Mouse (Mus musculus): ENCODE results near the gene Cyp2b10. TPM values are rescaled to one million over a fixed set of nuclear protein-coding genes. Genes with fewer than 3 reads are reported as not detected.
"Not testable (repeated sequence)": the region's sequence is repeated elsewhere in the genome, so short reads cannot be mapped to it uniquely, and the experiment has no call there.

The Cyp2b10 gene
- total RNA-seq, 4 experiments from 2014 or later: 1.5 to 17.1 (median 2.3) TPM

DNA sequence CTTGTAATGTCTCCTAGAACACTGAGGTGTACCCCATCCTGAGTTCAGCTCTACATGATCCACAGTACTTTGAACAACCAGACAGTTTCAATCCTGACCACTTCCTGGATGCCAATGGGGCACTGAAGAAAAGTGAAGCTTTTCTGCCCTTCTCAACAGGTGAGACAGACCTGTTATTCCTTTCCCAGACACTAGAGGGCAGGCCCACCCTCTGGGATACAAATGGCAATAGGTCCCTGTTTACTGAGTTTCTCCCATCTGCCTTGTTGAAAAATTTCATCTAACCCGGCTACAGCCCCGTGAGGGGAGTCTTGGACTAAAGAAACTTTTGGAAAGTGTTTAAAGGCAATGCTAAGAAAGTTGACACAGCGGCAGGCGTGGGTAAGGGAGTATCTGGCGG is 19.9 kb downstream of the Cyp2b10 start:
- DNase-seq: not testable (repeated sequence)

DNA sequence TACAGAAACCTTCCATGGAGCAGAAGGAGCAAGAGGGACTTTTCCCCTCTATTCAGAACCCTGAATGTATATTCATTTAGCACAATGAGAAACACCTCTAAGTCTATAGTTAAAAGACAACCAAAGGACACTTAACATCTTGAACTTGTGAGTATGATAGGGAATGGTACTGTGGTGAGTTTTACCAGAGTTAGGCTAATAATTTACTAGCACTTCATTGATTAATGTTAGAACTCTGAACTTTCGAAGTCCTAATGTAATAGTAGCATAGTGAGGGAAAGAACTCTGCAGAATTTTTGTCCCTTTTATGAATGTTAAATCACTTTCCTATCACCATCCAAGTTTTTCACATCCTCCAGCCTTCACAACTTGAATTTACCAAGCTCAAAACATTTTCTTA is 22.0 kb downstream of the Cyp2b10 start:
- no peak for DNase-seq

DNA sequence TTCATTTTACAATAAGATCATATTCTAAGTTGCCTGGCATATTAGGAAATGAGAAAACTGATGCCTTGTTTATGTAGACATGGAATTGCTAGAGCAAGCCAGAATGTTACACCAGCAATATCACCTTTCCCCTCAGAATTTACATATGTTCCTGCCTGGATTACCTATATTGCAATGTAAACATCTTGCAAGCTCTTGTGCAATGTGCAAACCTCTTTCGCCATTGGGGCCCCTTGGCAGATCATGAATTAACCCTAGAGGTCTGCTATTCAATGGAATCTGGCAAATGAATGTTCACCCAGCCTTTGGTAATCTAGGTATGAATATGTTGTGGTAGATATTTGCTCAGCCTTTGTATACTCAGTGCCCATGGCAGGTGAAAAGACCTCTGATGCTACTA is 47.9 kb downstream of the Cyp2b10 start:
- DNase-seq: no peak

Other genes with a start within 250 kb of the Cyp2b10 start
- 100 to 1,000 TPM; 139 to 212 (median 169) TPM for gene Bckdha, start 238.6 kb upstream of the Cyp2b10 start, total RNA-seq (2022)
- 10 to 100 TPM; 42.0 to 62.6 (median 51.4) TPM for gene Exosc5, start 238.5 kb upstream of the Cyp2b10 start, total RNA-seq (2022)
- under 1 TPM in 1 of 4 experiments, not detected in 3; 0.77 TPM for gene Tmem91, start 222.5 kb upstream of the Cyp2b10 start, total RNA-seq (2022)
- 10 to 100 TPM; 17.7 to 27.0 (median 21.4) TPM for gene B9d2, start 216.8 kb upstream of the Cyp2b10 start, total RNA-seq (2022)
- gene Tgfb1, start 210.6 kb upstream of the Cyp2b10 start, total RNA-seq (2022): 10 to 100 TPM; 23.8 to 41.1 (median 32.4) TPM
- 10 to 100 TPM; 51.3 to 63.7 (median 56.9) TPM for gene Ccdc97, start 178.5 kb upstream of the Cyp2b10 start, total RNA-seq (2022)
- 100 to 1,000 TPM in 3 of 4 experiments, 10 to 100 TPM in 1; 97.0 to 132 (median 119) TPM for gene Hnrnpul1, start 142.9 kb upstream of the Cyp2b10 start, total RNA-seq (2022)
- gene Axl, start 108.9 kb upstream of the Cyp2b10 start, total RNA-seq (2022): 10 to 100 TPM; 51.4 to 73.8 (median 64.5) TPM
- 1 to 10 TPM; 2.3 to 4.2 (median 3.2) TPM for gene Cyp2s1, start 80.7 kb upstream of the Cyp2b10 start, total RNA-seq (2022)
- gene Cyp2b13, start 163.9 kb downstream of the Cyp2b10 start, total RNA-seq (2022): under 1 TPM in 2 of 4 experiments, not detected in 2; 0.19 to 0.59 TPM